ENCODE assay signal across 8 mouse cellular contexts in genomic region chr13:83731481-83732006, GRCm38 (mm10).
DNase-seq lines count a peak whose midpoint lies in the region; ATAC-seq and TF ChIP-seq lines count a peak whose summit lies in the region.

No protein-coding gene starts in this region.

- H3K4me1 ChIP-seq in heart, postnatal 0 days (ENCODE audit: control insufficient read depth, insufficient read depth) = peaks cover 9% of the 10 kb centered on the region
- H3K4me1 ChIP-seq in MEL (ENCODE audit: control insufficient read depth in 1 of 2, insufficient read depth in 2 of 2, low read length in 2 of 2) = peaks cover 4 to 5% of the 10 kb centered on the region in 2 experiments; a peak in 1 of 4 replicates
- no peaks in the 10 kb centered on the region for H3K4me1 ChIP-seq in forebrain, postnatal 0 days (ENCODE audit: insufficient read depth)
- peaks cover 3% of the 10 kb centered on the region; the same call in 1 of the 2 replicates for H3K4me1 ChIP-seq in midbrain, embryonic 11.5 days (ENCODE audit: control insufficient read depth, insufficient read depth, low read length)

- H3K27me3 ChIP-seq in heart, postnatal 0 days (ENCODE audit: control insufficient read depth, insufficient read depth, low read length) = peaks cover 95% of the 10 kb centered on the region
- no peaks in the 10 kb centered on the region for H3K27me3 ChIP-seq in MEL (ENCODE audit: control insufficient read depth in 1 of 2, insufficient read depth in 2 of 2, low read length in 2 of 2)
- H3K27me3 ChIP-seq in forebrain, postnatal 0 days (ENCODE audit: insufficient read depth, low read length) = no peaks in the 10 kb centered on the region
- H3K27me3 ChIP-seq in midbrain, embryonic 11.5 days (ENCODE audit: control insufficient read depth, insufficient read depth, low read length) = no peaks in the 10 kb centered on the region

- TF ChIP-seq EP300 in heart, postnatal 0 days (IDR thresholded peaks at IDR 0.05; ENCODE audit: low read depth) = no peak
- TF ChIP-seq EP300 in MEL (IDR thresholded peaks at IDR 0.05; ENCODE audit: low read depth in 1 of 2, low read length in 2 of 2) = no peak

- H3K4me2 ChIP-seq in heart, postnatal 0 days (ENCODE audit: low read depth, low read length) = peak overlapping the region; percentile 93
- peak overlapping the region; percentile 71 for H3K4me2 ChIP-seq in forebrain, postnatal 0 days (ENCODE audit: low read depth)
- peak overlapping the region; percentile 72 for H3K4me2 ChIP-seq in midbrain, embryonic 11.5 days

- H3K27ac ChIP-seq in heart, postnatal 0 days (ENCODE audit: low read depth) = no peak overlapping the region
- peak overlapping the region; percentile 98 for H3K27ac ChIP-seq in MEL (ENCODE audit: control insufficient read depth, low read depth, low read length)
- peak overlapping the region; percentile 100 for H3K27ac ChIP-seq in forebrain, postnatal 0 days (ENCODE audit: low read depth, low read length)
- H3K27ac ChIP-seq in midbrain, embryonic 11.5 days (ENCODE audit: low read depth, low read length) = peak overlapping the region; percentile 100

- H3K36me3 ChIP-seq in heart, postnatal 0 days (replicated peaks; ENCODE audit: control insufficient read depth, insufficient read depth, low read length) = no peaks in the 10 kb centered on the region
- peaks cover 0 to 4% of the 10 kb centered on the region in 2 experiments; a peak in 3 of 4 replicates for H3K36me3 ChIP-seq in MEL (ENCODE audit: control insufficient read depth in 1 of 2, insufficient read depth in 2 of 2, low read length in 2 of 2)
- peaks cover 3% of the 10 kb centered on the region; the same call in 1 of the 2 replicates for H3K36me3 ChIP-seq in forebrain, postnatal 0 days (ENCODE audit: insufficient read depth)
- no peaks in the 10 kb centered on the region for H3K36me3 ChIP-seq in midbrain, embryonic 11.5 days (ENCODE audit: control insufficient read depth, insufficient read depth, low read length)

- no peak for ATAC-seq in heart, postnatal 0 days (ENCODE audit: insufficient read depth, low read depth)
- ATAC-seq in forebrain, postnatal 0 days = no peak
- ATAC-seq in midbrain, embryonic 11.5 days (ENCODE audit: low FRiP score) = no peak

- no peak for TF ChIP-seq RAD21 in MEL (IDR thresholded peaks at IDR 0.05; ENCODE audit: low read depth, low read length)

- WGBS in heart, postnatal 0 days = 2% methylated on average over 10 of the region's 10 CpGs
- 0% methylated on average over 8 of the region's 10 CpGs for WGBS in forebrain, postnatal 0 days
- WGBS in midbrain, embryonic 11.5 days = 0% methylated on average over 8 of the region's 10 CpGs

- H3K4me3 ChIP-seq in heart, postnatal 0 days (ENCODE audit: low read depth, low read length) = peak overlapping the region; percentile 64
- peak overlapping the region; percentile 85 to 89 for H3K4me3 ChIP-seq in MEL (ENCODE audit: control insufficient read depth in 1 of 2, insufficient read depth in 1 of 2, low read depth in 2 of 2, low read length in 2 of 2)
- H3K4me3 ChIP-seq in forebrain, postnatal 0 days (ENCODE audit: low read depth, low read length) = peak overlapping the region; percentile 67
- H3K4me3 ChIP-seq in midbrain, embryonic 11.5 days (ENCODE audit: low read depth, low read length) = peak overlapping the region; percentile 81

- TF ChIP-seq POLR2A in MEL (IDR thresholded peaks at IDR 0.05; ENCODE audit: control insufficient read depth in 1 of 2, insufficient read depth in 1 of 2, low read depth in 1 of 2, low read length in 2 of 2, poor library complexity in 1 of 2) = no peak; a peak in 1 of 4 replicates

- peaks cover 26% of the 10 kb centered on the region for H3K79me2 ChIP-seq in MEL (ENCODE audit: control insufficient read depth, insufficient read depth, low read length, poor library complexity)

- TF ChIP-seq CTCF in heart, postnatal 0 days (IDR thresholded peaks at IDR 0.05; ENCODE audit: low read depth) = no peak
- TF ChIP-seq CTCF in MEL (IDR thresholded peaks at IDR 0.05 in 2 of 3, conservative IDR thresholded peaks at IDR 0.05 in 1 of 3; ENCODE audit: control insufficient read depth in 1 of 3, insufficient read depth in 1 of 3, low read depth in 2 of 3, low read length in 3 of 3, poor library complexity in 1 of 3, severe bottlenecking in 1 of 3) = no peak
- peak; percentile 28 for TF ChIP-seq CTCF in forebrain, postnatal 0 days (IDR thresholded peaks at IDR 0.05; ENCODE audit: low read depth)

- no peaks in the 10 kb centered on the region for H3K9me3 ChIP-seq in heart, postnatal 0 days (replicated peaks; ENCODE audit: control insufficient read depth, low read length)
- H3K9me3 ChIP-seq in MEL (replicated peaks; ENCODE audit: insufficient read depth, low read length) = no peaks in the 10 kb centered on the region
- no peaks in the 10 kb centered on the region for H3K9me3 ChIP-seq in forebrain, postnatal 0 days (ENCODE audit: low read length)
- no peaks in the 10 kb centered on the region for H3K9me3 ChIP-seq in midbrain, embryonic 11.5 days (ENCODE audit: control insufficient read depth, low read length)

- no peak overlapping the region for H3K9ac ChIP-seq in heart, postnatal 0 days (replicated peaks; ENCODE audit: low read depth, low read length)
- H3K9ac ChIP-seq in MEL (ENCODE audit: control insufficient read depth, low read depth, low read length, poor library complexity, severe bottlenecking) = peak overlapping the region; percentile 97
- peak overlapping the region; percentile 100 for H3K9ac ChIP-seq in forebrain, postnatal 0 days
- peak overlapping the region; percentile 100 for H3K9ac ChIP-seq in midbrain, embryonic 11.5 days (ENCODE audit: low read length)

- intact Hi-C loops in gastrocnemius, postnatal 14 days (cut with DNase I; ENCODE audit: low total_unique reads) = no loop called here

- DNase-seq in heart, postnatal 0 days (ENCODE audit: low spot score) = peak; percentile 1
- DNase-seq in heart, adult 11 months = no peak
- peak; percentile 83 for DNase-seq in MEL (ENCODE audit: low read depth, low spot score)
- peak; percentile 82 for DNase-seq in forebrain, postnatal 0 days
- peak; percentile 97 for DNase-seq in midbrain, embryonic 11.5 days (ENCODE audit: low spot score, missing footprints)
- no peak for DNase-seq in spleen, postnatal 10 days (ENCODE audit: low spot score in 2 of 2)
- no peak for DNase-seq in gastrocnemius, postnatal 14 days
- no peak for DNase-seq in B cell, adult 2 months

TF ChIP-seq in MEL, 35 proteins besides CTCF, POLR2A, EP300 and RAD21:
- TF ChIP-seq CHD1 (IDR thresholded peaks at IDR 0.05; ENCODE audit: low read depth, low read length) (0 out of 2 replicates have a peak, but pooled peaks have one; percentile 65), ELF1 (IDR thresholded peaks at IDR 0.05; ENCODE audit: low read depth, low read length) (no peak), HCFC1 (IDR thresholded peaks at IDR 0.05; ENCODE audit: low read depth, low read length) (no peak), MYB (IDR thresholded peaks at IDR 0.05; ENCODE audit: low read depth, low read length) (no peak), MAZ (IDR thresholded peaks at IDR 0.05; ENCODE audit: low read depth, low read length) (0 out of 2 replicates have a peak, but pooled peaks have one; percentile 64), UBTF (IDR thresholded peaks at IDR 0.05; ENCODE audit: borderline replicate concordance, insufficient read depth, low read depth, low read length) (no peak), MEF2A (IDR thresholded peaks at IDR 0.05; ENCODE audit: extremely low read depth, insufficient replicate concordance, low read depth, low read length, poor library complexity, severe bottlenecking) (no peak), TBP (IDR thresholded peaks at IDR 0.05; ENCODE audit: low read depth, low read length) (no peak), GATA1 (IDR thresholded peaks at IDR 0.05; ENCODE audit: low read depth, low read length) (no peak), USF2 (IDR thresholded peaks at IDR 0.05; ENCODE audit: borderline replicate concordance in 1 of 2, insufficient read depth in 1 of 2, low read depth in 1 of 2, low read length in 2 of 2) (no peak), USF1 (IDR thresholded peaks at IDR 0.05; ENCODE audit: low read depth, low read length) (no peak), ZNF384 (IDR thresholded peaks at IDR 0.05; ENCODE audit: low read depth, low read length) (peak; percentile 56; the same call in 1 of the 2 replicates), ZC3H11A (IDR thresholded peaks at IDR 0.05; ENCODE audit: low read depth, low read length) (no peak), MYC (IDR thresholded peaks at IDR 0.05; ENCODE audit: low read depth, low read length) (no peak), MXI1 (IDR thresholded peaks at IDR 0.05; ENCODE audit: low read depth, low read length) (no peak), SIN3A (IDR thresholded peaks at IDR 0.05; ENCODE audit: low read length) (no peak; the same call in none of the 2 replicates), BHLHE40 (IDR thresholded peaks at IDR 0.05; ENCODE audit: borderline replicate concordance, low read depth, low read length) (no peak)

Comparison
In these comparisons a context has a peak if more than half of its experiments do, and no peak if none do; other contexts are left out.
1. DNase-seq: peak in heart, postnatal 0 days (single experiment), MEL (single experiment), forebrain, postnatal 0 days (single experiment) and midbrain, embryonic 11.5 days (single experiment); none in heart, adult 11 months (single experiment), spleen, postnatal 10 days (0 of 2), gastrocnemius, postnatal 14 days (single experiment) and B cell, adult 2 months (0 of 2).
2. Peak in every context shown above with its lines, with median percentiles within 50 percentile points of each other: H3K4me2 ChIP-seq and H3K4me3 ChIP-seq.